Mouse (Mus musculus): ENCODE measurements at regions not wholly inside any gene's neighbourhood (a gene's known extent, or its start where the extent isn't known, plus 50 kb on each side); places are given as distances from the start of the nearest gene placed in this dataset.
A peak's percentile ranks its signal among the peaks of the same experiment; 100 is the strongest.
"Not testable (repeated sequence)": the region's sequence is repeated elsewhere in the genome, so short reads cannot be mapped to it uniquely, and the experiment has no call there.

- no peak for DNase-seq (ENCODE audit: low read depth, low spot score)
Observed at GRCm38 (mm10) chr1:79379736-79380135, 60.2 kb downstream of the Scg2 start.

GRCm38 (mm10) chr1:79374811-79375210 lies 65.1 kb downstream of the Scg2 start:
- peak; percentile 64 for DNase-seq (ENCODE audit: low read depth, low spot score)

DNA sequence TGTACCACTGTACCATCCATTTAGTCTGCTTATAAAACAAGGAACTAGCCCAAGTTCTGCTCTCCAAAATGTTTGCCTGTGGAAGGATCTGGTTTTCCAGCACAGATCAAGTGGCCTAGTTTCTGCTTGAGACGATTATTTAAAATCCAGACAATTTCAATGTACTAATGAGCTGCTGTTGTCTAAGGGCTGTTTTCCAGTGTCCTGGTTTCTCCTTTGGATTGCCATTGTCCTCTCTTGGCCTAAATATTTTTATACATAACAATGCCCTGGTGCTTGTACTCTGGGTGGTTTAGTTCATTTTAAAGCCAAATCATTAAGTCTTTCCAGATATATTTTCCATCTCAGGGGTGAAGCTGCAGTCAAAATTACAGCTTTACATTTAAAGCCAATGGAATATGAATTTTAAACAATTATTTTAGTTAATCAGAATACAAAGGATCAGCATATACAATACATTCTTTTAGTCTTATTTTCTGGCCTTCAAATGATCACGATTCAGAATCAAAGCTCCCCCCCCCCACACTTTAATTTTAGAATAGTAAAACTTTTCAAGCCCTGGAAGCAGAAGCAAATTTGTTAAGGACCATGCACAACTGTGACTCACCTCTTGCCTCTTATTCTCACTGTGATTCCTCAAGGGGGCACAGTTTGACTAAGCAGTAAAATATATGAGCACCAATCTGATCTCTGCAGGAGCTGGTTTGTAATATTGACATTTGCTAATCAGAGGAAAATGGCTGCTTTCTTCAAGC lies 82.5 kb downstream of the Scg2 start:
- peak; percentile 36 for DNase-seq (ENCODE audit: low read depth, low spot score)

DNA sequence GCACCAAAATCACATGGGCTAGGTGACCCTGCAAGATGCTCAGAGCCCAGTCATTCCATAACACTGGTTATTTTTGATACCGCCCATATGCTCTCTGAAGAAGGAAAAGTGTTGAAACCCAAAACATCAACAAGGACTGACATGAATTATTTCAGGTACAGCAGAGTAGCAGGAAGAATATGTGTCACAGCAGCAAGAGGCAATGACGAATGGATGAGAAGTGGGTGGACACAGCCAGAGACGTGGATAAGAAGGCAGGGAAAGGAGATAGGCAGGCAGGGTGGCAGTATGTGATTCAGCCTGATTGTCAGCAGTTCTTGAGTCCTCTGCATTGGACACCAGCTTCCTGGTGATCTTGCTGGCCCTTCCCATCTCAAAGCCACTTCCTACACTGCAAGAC lies 93.4 kb downstream of the Scg2 start:
- DNase-seq (ENCODE audit: low read depth, low spot score): peak; percentile 49

DNA sequence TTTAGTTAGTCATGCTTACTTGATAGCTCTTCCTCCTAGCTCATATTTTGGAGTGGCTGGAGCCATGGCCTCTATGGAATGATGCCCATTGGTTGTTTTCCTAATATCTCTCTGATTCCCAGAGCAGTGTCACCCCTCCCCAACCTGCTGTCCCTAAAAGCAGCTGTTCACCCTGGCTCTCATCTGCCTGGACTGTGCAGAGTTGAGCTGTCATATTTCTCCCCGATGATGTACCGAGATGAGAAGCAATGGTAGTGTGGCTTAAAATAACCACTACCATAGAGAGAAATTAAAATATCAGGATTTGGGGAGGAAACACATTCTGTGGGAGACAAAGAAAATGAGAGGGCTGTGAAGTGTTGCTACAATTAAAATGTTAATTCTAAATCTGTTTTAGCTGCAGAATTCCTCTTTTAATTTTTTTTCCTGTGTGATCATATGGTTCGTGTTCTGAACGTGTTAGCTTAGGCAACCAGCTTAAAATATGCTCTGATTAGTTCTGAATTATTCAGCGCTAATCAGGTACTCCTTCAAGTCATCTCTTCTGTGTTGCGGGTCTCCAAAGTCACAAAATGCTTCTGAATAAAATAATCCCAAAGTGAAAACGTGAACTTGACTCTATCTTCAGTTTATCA lies 104.3 kb downstream of the Scg2 start:
- peak; percentile 45 for DNase-seq (ENCODE audit: low read depth, low spot score)

DNA sequence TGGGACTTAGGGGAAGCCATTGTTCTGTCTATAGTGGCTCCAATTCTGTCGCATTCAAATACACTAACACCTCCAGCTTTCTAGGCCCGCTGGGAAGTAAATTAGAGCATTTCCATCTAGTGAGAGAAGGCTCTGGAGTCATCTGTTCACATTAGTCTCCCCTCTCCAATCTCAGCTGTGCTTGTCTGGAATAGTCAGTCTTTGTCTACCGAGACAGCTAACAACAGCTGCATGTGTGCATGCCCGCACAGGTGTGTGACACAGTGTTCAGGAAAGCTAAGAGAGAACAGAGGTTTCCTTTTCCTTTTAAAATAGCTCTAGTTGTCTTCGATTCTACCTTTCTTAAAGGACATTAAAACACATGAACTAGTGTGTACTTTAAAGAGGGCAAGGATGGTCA lies 122.7 kb downstream of the Scg2 start:
- DNase-seq (ENCODE audit: low read depth, low spot score): no peak

DNA sequence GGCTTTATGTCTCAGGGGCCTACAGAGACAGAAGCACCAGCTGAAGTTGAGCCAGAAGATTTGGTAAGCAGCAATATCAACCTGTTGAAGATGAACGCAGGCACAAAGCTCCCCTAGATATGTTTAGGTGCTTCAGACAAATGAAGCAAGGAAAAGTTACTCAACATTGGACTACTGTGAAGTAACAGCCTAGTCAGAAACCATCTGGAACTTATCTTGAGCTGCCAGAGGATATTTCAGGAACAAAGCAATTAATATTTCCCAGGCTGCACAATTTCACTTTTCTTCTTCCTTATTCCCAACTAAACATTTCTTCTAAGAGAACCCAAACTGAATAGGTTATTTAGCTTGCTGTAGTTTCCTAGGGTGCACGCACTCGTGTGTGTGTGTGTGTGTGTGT lies 125.1 kb downstream of the Scg2 start:
- peak; percentile 29 for DNase-seq (ENCODE audit: low read depth, low spot score)

GRCm38 (mm10) chr1:79312153-79312552 lies 127.8 kb downstream of the Scg2 start:
- DNase-seq (ENCODE audit: low read depth, low spot score): peak; percentile 75

GRCm38 (mm10) chr1:79303602-79304001 lies 136.3 kb downstream of the Scg2 start:
- DNase-seq (ENCODE audit: low read depth, low spot score): peak; percentile 21

- DNase-seq (ENCODE audit: low read depth, low spot score): no peak
Observed at GRCm38 (mm10) chr1:79299639-79300038, 140.3 kb downstream of the Scg2 start.

DNA sequence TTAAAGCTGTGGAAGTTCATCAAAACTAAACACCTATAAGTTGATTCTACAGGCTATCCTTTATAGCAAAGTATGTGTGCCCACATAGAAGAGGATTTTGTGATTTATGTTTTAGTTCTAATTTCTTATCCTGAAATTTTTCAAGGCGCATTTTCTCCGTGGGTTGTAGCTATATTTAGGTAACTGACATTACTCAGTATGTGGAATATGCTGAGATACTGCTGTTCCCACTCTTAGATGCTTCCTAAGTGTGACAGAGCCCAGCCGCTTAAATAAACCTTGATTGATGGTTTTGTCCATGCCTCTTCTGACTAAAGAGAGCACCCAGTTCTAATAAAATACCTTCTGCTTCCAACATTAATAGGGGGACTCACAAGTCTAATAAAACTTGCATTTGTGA lies 180.2 kb downstream of the Scg2 start:
- DNase-seq (ENCODE audit: low read depth, low spot score): peak; percentile 46

GRCm38 (mm10) chr1:79212970-79213369 lies 226.9 kb downstream of the Scg2 start:
- DNase-seq (ENCODE audit: low read depth, low spot score): no peak

DNA sequence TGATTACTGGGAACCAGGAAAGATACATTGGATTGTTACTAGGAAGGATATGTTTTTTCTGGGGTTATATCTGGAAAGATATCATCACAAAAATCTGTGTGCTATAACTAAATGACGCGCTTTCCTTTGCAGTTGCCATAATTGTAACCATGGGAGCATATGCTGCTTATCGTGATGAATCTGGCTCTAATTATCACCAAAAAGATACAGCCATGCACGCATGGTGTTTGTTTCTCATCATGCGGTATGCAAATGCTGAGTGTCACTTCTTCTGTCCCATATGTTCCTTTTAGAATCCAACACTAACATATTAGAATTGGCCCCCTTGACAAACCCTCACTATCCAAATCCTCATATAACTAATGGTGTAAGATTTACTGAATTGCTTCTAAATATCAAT lies 227.4 kb downstream of the Scg2 start:
- peak; percentile 41 for DNase-seq (ENCODE audit: low read depth, low spot score)

DNA sequence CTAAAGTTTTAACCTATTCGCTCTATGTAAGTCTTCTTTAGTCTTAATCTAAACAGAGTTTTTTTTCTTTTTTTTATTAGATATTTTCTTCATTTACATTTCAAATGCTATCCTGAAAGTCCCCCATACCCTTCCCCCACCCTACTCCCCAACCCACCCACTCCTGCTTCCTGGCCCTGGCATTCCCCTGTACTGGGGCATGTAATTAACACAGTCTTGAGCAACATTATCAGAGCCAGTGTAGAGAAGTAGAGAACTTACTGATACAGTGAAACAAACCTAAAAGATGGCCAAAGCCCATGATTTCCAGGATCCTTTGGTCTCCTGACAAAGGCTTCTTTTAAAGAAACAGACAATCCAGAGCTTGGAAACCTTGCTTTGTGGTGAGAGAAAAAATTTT lies 227.9 kb downstream of the Scg2 start:
- not testable (repeated sequence) for DNase-seq (ENCODE audit: low read depth, low spot score)

DNA sequence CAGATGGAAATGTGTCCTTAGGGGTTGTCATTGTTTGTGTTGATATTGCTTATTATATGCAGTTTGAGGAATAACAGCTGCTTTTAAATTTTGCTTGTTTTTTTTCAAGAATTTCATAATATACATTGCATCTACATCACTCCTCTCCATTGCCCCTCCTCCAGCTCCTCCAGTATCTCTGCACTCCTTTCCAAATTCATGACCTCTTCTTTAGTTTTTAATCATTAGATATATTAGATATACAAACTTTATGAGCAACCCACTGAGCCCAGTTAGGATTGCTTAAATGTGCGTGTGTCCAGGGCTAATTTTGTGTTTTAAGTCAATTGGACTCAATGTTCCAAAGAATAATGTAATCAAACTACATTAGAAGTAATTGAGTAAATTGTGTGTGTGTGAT lies 232.7 kb downstream of the Scg2 start:
- DNase-seq (ENCODE audit: low read depth, low spot score): no peak

DNA sequence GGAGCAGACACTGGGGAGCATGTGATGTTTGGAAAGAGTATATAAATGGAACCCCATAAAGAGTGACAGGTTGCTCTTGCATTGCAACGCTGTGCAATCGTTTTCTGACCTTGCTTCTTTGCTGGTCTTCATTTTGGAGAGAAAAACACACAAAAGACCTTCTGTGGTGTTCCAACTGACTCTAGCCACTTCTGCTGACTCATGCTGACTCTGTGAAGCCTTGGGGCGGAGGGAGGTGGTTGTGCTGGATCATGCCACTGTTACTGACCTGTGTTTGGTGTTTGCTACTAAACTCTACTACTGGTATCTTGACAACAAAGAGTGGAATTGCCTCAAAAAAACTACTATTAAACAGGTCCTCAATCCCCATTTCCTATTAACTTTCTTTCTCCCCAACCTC lies 242.2 kb downstream of the Scg2 start:
- DNase-seq (ENCODE audit: low read depth, low spot score): no peak

DNA sequence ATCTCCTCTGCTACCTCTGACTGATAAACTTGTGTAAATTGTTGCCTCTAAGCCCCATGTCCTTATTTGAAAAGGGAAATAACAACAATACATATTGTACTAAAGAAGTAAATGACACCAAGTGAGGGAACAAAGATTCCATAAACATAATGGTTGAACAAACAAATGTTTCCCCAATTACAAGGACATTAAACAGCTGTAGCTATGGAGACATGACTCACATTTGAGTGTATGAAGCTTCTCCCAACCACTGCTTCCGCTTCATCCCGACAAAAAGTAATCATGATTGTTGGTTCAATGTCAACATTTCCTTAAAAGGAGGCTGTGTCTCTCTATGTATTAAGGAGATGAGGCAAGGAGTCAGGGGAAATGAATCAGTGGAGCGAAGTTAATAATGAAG lies 248.9 kb downstream of the Scg2 start:
- no peak for DNase-seq (ENCODE audit: low read depth, low spot score)

- DNase-seq (ENCODE audit: low read depth, low spot score): no peak
Observed at GRCm38 (mm10) chr1:79183534-79184411, 256.1 kb downstream of the Scg2 start.

GRCm38 (mm10) chr1:79144113-79144512 lies 295.8 kb downstream of the Scg2 start:
- peak; percentile 68 for DNase-seq (ENCODE audit: low read depth, low spot score)

All from brain, adult 2 months (tissue).